Comparison of ENCODE assay signal across 14 mouse cellular contexts in genomic region chr10:45084471-45084870, GRCm38 (mm10). TPM values are rescaled to one million over a fixed set of nuclear protein-coding genes. Genes with fewer than 3 reads are reported as not detected.
DNase-seq lines count a peak whose midpoint lies in the region; ATAC-seq and TF ChIP-seq lines count a peak whose summit lies in the region.
"Had no signal": no experiment of that assay in that cellular context is flagged by ENCODE, and none has a peak within 500 bp of the region (broad histone marks: within the 10 kb centered on the region; RNA-seq: fewer than 3 reads in every experiment).

No protein-coding gene starts in this region.

- H3K4me3 ChIP-seq in heart, embryonic 13.5 days, result no peak overlapping the region
- H3K4me3 ChIP-seq in hindbrain, embryonic 13.5 days, result no peak overlapping the region
- H3K4me3 ChIP-seq in lung, postnatal 0 days (ENCODE audit: low read depth, low read length), result no peak overlapping the region
- H3K4me3 ChIP-seq: liver, embryonic 12.5 days had no signal

- H3K4me1 ChIP-seq in heart, embryonic 13.5 days, result peaks cover 71% of the 10 kb centered on the region
- H3K4me1 ChIP-seq in hindbrain, embryonic 13.5 days (replicated peaks), result peaks cover 18% of the 10 kb centered on the region
- peaks cover 18% of the 10 kb centered on the region; the same call in 1 of the 2 replicates for H3K4me1 ChIP-seq in lung, postnatal 0 days (ENCODE audit: insufficient read depth, low read depth, low read length)

- H3K9ac ChIP-seq in heart, embryonic 13.5 days, result peak overlapping the region; percentile 60
- peak overlapping the region; percentile 39; the same call in 1 of the 2 replicates for H3K9ac ChIP-seq in hindbrain, embryonic 13.5 days
- H3K9ac ChIP-seq in lung, postnatal 0 days (replicated peaks; ENCODE audit: low read depth), result no peak overlapping the region
- H3K9ac ChIP-seq: liver, embryonic 12.5 days had no signal

- intact Hi-C loops in heart, postnatal 25 days (cut with DNase I), result no loop called here

- no peak for TF ChIP-seq EP300 in lung, postnatal 0 days (IDR thresholded peaks at IDR 0.05)

- H3K36me3 ChIP-seq in heart, embryonic 13.5 days, result peaks cover 7% of the 10 kb centered on the region
- peaks cover 6% of the 10 kb centered on the region; the same call in 1 of the 2 replicates for H3K36me3 ChIP-seq in hindbrain, embryonic 13.5 days
- no peaks in the 10 kb centered on the region for H3K36me3 ChIP-seq in lung, postnatal 0 days (ENCODE audit: insufficient read depth, low read length)

- WGBS in heart, embryonic 13.5 days, result 50% methylated on average over 3 of the region's 3 CpGs
- 27% methylated on average over 3 of the region's 3 CpGs for WGBS in hindbrain, embryonic 13.5 days
- WGBS in lung, postnatal 0 days, result 51% methylated on average over 3 of the region's 3 CpGs

- ATAC-seq in heart, embryonic 13.5 days (ENCODE audit: extremely low read depth, insufficient number of reproducible peaks, low FRiP score, low TSS enrichment), result no peak
- ATAC-seq in hindbrain, embryonic 13.5 days (ENCODE audit: low FRiP score), result peak; percentile 26; the same call in 1 of the 2 replicates
- ATAC-seq in megakaryocyte, adult 5-6 weeks (ENCODE audit: poor library complexity, severe bottlenecking), result no peak
- no peak for ATAC-seq in lung, postnatal 0 days
- ATAC-seq: liver, embryonic 12.5 days had no signal

- H3K9me3 ChIP-seq in heart, embryonic 13.5 days, result no peaks in the 10 kb centered on the region
- H3K9me3 ChIP-seq in hindbrain, embryonic 13.5 days, result no peaks in the 10 kb centered on the region
- H3K9me3 ChIP-seq in lung, postnatal 0 days (ENCODE audit: low read length), result no peaks in the 10 kb centered on the region
- H3K9me3 ChIP-seq: liver, embryonic 12.5 days had no signal

- H3K27me3 ChIP-seq in heart, embryonic 13.5 days (replicated peaks), result no peaks in the 10 kb centered on the region
- no peaks in the 10 kb centered on the region for H3K27me3 ChIP-seq in hindbrain, embryonic 13.5 days
- no peaks in the 10 kb centered on the region for H3K27me3 ChIP-seq in lung, postnatal 0 days (replicated peaks; ENCODE audit: insufficient read depth, low read length)
- H3K27me3 ChIP-seq: liver, embryonic 12.5 days had no signal

- no peak overlapping the region for H3K4me2 ChIP-seq in heart, embryonic 13.5 days
- no peak overlapping the region for H3K4me2 ChIP-seq in hindbrain, embryonic 13.5 days
- no peak overlapping the region for H3K4me2 ChIP-seq in lung, postnatal 0 days (replicated peaks; ENCODE audit: low read depth, low read length)
- H3K4me2 ChIP-seq: liver, embryonic 12.5 days had no signal

- no peak overlapping the region for H3K27ac ChIP-seq in heart, embryonic 13.5 days (replicated peaks)
- H3K27ac ChIP-seq in hindbrain, embryonic 13.5 days, result 0 out of 2 replicates have a peak overlapping the region, but pooled peaks have one; percentile 42
- H3K27ac ChIP-seq in lung, postnatal 0 days (ENCODE audit: low read length), result no peak overlapping the region
- H3K27ac ChIP-seq: liver, embryonic 12.5 days had no signal

- no peak for TF ChIP-seq CTCF in lung, postnatal 0 days (IDR thresholded peaks at IDR 0.05)

- no peak for DNase-seq in heart, postnatal 25 days (ENCODE audit: low spot score)
- DNase-seq in retina, postnatal 1 day, result peak; percentile 43
- DNase-seq in retina, embryonic 14.5 days (ENCODE audit: low spot score), result no peak
- no peak for DNase-seq in lung, postnatal 0 days (ENCODE audit: low spot score)
- DNase-seq: cerebellum, adult 11-12 months; gastrocnemius, postnatal 14 days; heart, postnatal 4 days; kidney, adult 2 months; lung, postnatal 10 days; thymus, adult 2 months had no signal

RNA-seq across cellular contexts. Expression of gene Prep, which starts 17.5 kb away (rescaled TPM):
- 27.8 and 29.6 TPM in 2 replicates for polyA plus RNA-seq in heart, embryonic 13.5 days (2015; fragmentation: Nextera tagmentation; extraction: Ambion mirVana)
- total RNA-seq in heart, postnatal 25 days (2021), result 10 to 100 TPM; 15.5 to 16.5 TPM
- polyA plus RNA-seq in hindbrain, embryonic 13.5 days (2015; fragmentation: Nextera tagmentation; extraction: Ambion mirVana), result 24.8 and 25.2 TPM in 2 replicates
- total RNA-seq in megakaryocyte, adult 5-6 weeks (2015), result 5.5 and 6.9 TPM in 2 replicates
- 8.7 and 9.8 TPM in 2 replicates for total RNA-seq in megakaryocyte, adult 5-6 weeks (2017)
- 20.1 and 22.6 TPM in 2 replicates for polyA plus RNA-seq in lung, postnatal 0 days (2015; fragmentation: Nextera tagmentation; extraction: Ambion mirVana)
